Mouse (Mus musculus): ENCODE results near the gene Erich2.

The Erich2 gene

GRCm38 (mm10) chr2:70562611-70562980 is 54.0 kb downstream of the Erich2 start:
- DNase-seq (ENCODE audit: low spot score), result no peak

- DNase-seq (ENCODE audit: low spot score), result no peak
These were observed 54.5 kb downstream of the Erich2 start for GRCm38 (mm10) chr2:70562981-70563671.

- DNase-seq (ENCODE audit: low spot score), result no peak
These were observed 55.4 kb downstream of the Erich2 start for GRCm38 (mm10) chr2:70563721-70564645.

- no peak for DNase-seq (ENCODE audit: low spot score)
These were observed 56.2 kb downstream of the Erich2 start for GRCm38 (mm10) chr2:70564646-70565315.

GRCm38 (mm10) chr2:70565651-70566602 is 57.3 kb downstream of the Erich2 start:
- no peak for DNase-seq (ENCODE audit: low spot score)

GRCm38 (mm10) chr2:70566603-70566981 is 58.0 kb downstream of the Erich2 start:
- DNase-seq (ENCODE audit: low spot score), result no peak

GRCm38 (mm10) chr2:70567071-70567681 is 58.6 kb downstream of the Erich2 start:
- no peak for DNase-seq (ENCODE audit: low spot score)

- no peak for DNase-seq (ENCODE audit: low spot score)
These were observed 59.1 kb downstream of the Erich2 start for GRCm38 (mm10) chr2:70567682-70568077.

- DNase-seq (ENCODE audit: low spot score), result no peak
These were observed 59.8 kb downstream of the Erich2 start for GRCm38 (mm10) chr2:70568198-70568941.

GRCm38 (mm10) chr2:70571698-70572097 is 63.1 kb downstream of the Erich2 start:
- DNase-seq (ENCODE audit: low spot score), result no peak

GRCm38 (mm10) chr2:70572251-70572650 is 63.6 kb downstream of the Erich2 start:
- no peak for DNase-seq (ENCODE audit: low spot score)

- DNase-seq (ENCODE audit: low spot score), result no peak
These were observed 65.1 kb downstream of the Erich2 start for GRCm38 (mm10) chr2:70573544-70574210.

- no peak for DNase-seq (ENCODE audit: low spot score)
These were observed 79.6 kb downstream of the Erich2 start for GRCm38 (mm10) chr2:70588200-70588599.
